Mouse (Mus musculus) forebrain, embryonic 12.5 days (tissue): ENCODE measurements around the gene Wipf1. TPM values are rescaled to one million over a fixed set of nuclear protein-coding genes. Genes with fewer than 3 reads are reported as not detected.

ENCODE experiments used
- ATAC-seq: fragments of 200-750 bp; cut with Nextera tagmentation; 2 replicates; pipeline ENCODE4 v1.8.0; 2017; ENCODE audit warnings: moderate TSS enrichment; ENCODE audit not compliant: low FRiP score
- H3K27ac ChIP-seq: fragments of 300-500 bp; sonication (generic); 2 replicates; pipeline ENCODE4 v1.5.1; 2016; ENCODE audit warnings: mild to moderate bottlenecking
- H3K27me3 ChIP-seq: fragments of 300-500 bp; sonication (generic); 2 replicates; pipeline ENCODE4 v1.6.1; 2016; ENCODE audit warnings: mild to moderate bottlenecking
- H3K36me3 ChIP-seq: fragments of 300-500 bp; sonication (generic); replicated peaks from 2 replicates; pipeline ENCODE4 v1.6.1; 2016; ENCODE audit warnings: mild to moderate bottlenecking
- H3K4me1 ChIP-seq: fragments of 300-500 bp; sonication (generic); 2 replicates; pipeline ENCODE4 v1.6.1; 2016
- H3K4me2 ChIP-seq: fragments of 300-500 bp; sonication (generic); 2 replicates; pipeline ENCODE4 v1.6.1; 2016; ENCODE audit warnings: mild to moderate bottlenecking, moderate library complexity
- H3K4me3 ChIP-seq: fragments of 300-500 bp; sonication (generic); replicated peaks from 2 replicates; pipeline ENCODE4 v1.5.1; 2016; ENCODE audit warnings: mild to moderate bottlenecking
- H3K9ac ChIP-seq: fragments of 300-500 bp; sonication (generic); 2 replicates; pipeline ENCODE4 v1.6.1; 2016; ENCODE audit warnings: mild to moderate bottlenecking
- H3K9me3 ChIP-seq: fragments of 300-500 bp; sonication (generic); 2 replicates; pipeline ENCODE4 v1.6.1; 2016
- WGBS: fragments of 180-500 bp; shearing (Covaris S2); methylation state at CpG from one replicate; pipeline ENCODE4 v1.1.7; 2016; 5-methylcytosine and 5-hydroxymethylcytosine counted together
- polyA plus RNA-seq: library from polyadenylated mRNA; unstranded; fragments of >200 nt; fragmentation: Nextera tagmentation; extraction: Ambion mirVana; gene quantifications from 2 replicates; pipeline ENCODE4 v1.2.1, GENCODE M21; 2016

Gene Wipf1
- polyA plus RNA-seq = 4.3 and 5.5 TPM in 2 replicates

GRCm38 (mm10) chr2:73529356-73530330 is at the start of gene Wipf1:
Wipf1 (minus strand) TSS chr2:73529734.
- Histone ChIP-seq H3K27ac (peak within 1 kb of the TSS; percentile 59), H3K4me2 (peak within 1 kb of the TSS; percentile 88), H3K9me3 (no peaks in the 10 kb centered on the region), H3K9ac (peak within 1 kb of the TSS; percentile 90), H3K36me3 (no peaks in the 10 kb centered on the region), H3K4me1 (peaks cover 22% of the 10 kb centered on the region), H3K4me3 (peak within 1 kb of the TSS; percentile 80), H3K27me3 (no peaks in the 10 kb centered on the region)
- peak; percentile 85 for ATAC-seq
- WGBS = 2% methylated on average over 53 of the region's 66 CpGs

GRCm38 (mm10) chr2:73579168-73579567 is 49.6 kb upstream of the Wipf1 start:
- no peak for ATAC-seq
- Histone ChIP-seq H3K4me2 (no peak overlapping the region), H3K9ac (no peak overlapping the region), H3K4me3 (no peak overlapping the region), H3K4me1 (no peaks in the 10 kb centered on the region), H3K9me3 (no peaks in the 10 kb centered on the region), H3K36me3 (no peaks in the 10 kb centered on the region), H3K27ac (no peak overlapping the region), H3K27me3 (no peaks in the 10 kb centered on the region)
- WGBS = 73% methylated on average over 5 of the region's 5 CpGs

GRCm38 (mm10) chr2:73574418-73574817 is 44.9 kb upstream of the Wipf1 start:
- Histone ChIP-seq H3K36me3 (no peaks in the 10 kb centered on the region), H3K9ac (no peak overlapping the region), H3K4me1 (peaks cover 10% of the 10 kb centered on the region), H3K27me3 (no peaks in the 10 kb centered on the region), H3K9me3 (no peaks in the 10 kb centered on the region), H3K27ac (no peak overlapping the region), H3K4me2 (no peak overlapping the region), H3K4me3 (no peak overlapping the region)
- WGBS = 86% methylated on average over 6 of the region's 6 CpGs
- ATAC-seq = no peak

- H3K9me3 ChIP-seq = no peaks in the 10 kb centered on the region
- H3K36me3 ChIP-seq = no peaks in the 10 kb centered on the region
- peaks cover 10% of the 10 kb centered on the region for H3K4me1 ChIP-seq
- 0 out of 2 replicates have a peak overlapping the region, but pooled peaks have one; percentile 72 for H3K27ac ChIP-seq
- no peak for ATAC-seq
- H3K4me2 ChIP-seq = no peak overlapping the region; the same call in 1 of the 2 replicates
- no peak overlapping the region for H3K4me3 ChIP-seq
- 0 out of 2 replicates have a peak, but pooled peaks cover under 1% of the 10 kb centered on the region for H3K27me3 ChIP-seq
- H3K9ac ChIP-seq = no peak overlapping the region
- 88% methylated on average over 4 of the region's 4 CpGs for WGBS
Observed at GRCm38 (mm10) chr2:73573556-73573955, 44.0 kb upstream of the Wipf1 start.

- peak overlapping the region; percentile 72 for H3K27ac ChIP-seq
- peaks cover 9% of the 10 kb centered on the region; the same call in 1 of the 2 replicates for H3K27me3 ChIP-seq
- H3K36me3 ChIP-seq = no peaks in the 10 kb centered on the region
- ATAC-seq = peak; percentile 91
- H3K4me3 ChIP-seq = peak overlapping the region; percentile 30
- peak overlapping the region; percentile 52 for H3K4me2 ChIP-seq
- no peaks in the 10 kb centered on the region for H3K9me3 ChIP-seq
- WGBS = 23% methylated on average over 23 of the region's 23 CpGs
- H3K4me1 ChIP-seq = peaks cover 10% of the 10 kb centered on the region
- 0 out of 2 replicates have a peak overlapping the region, but pooled peaks have one; percentile 17 for H3K9ac ChIP-seq
Observed at GRCm38 (mm10) chr2:73572539-73573372, 43.2 kb upstream of the Wipf1 start.

- WGBS = 66% methylated on average over 6 of the region's 6 CpGs
- H3K4me2 ChIP-seq = no peak overlapping the region
- H3K4me3 ChIP-seq = no peak overlapping the region
- no peak overlapping the region for H3K9ac ChIP-seq
- H3K36me3 ChIP-seq = no peaks in the 10 kb centered on the region
- no peak for ATAC-seq
- no peak overlapping the region for H3K27ac ChIP-seq
- peaks cover 9% of the 10 kb centered on the region; the same call in 1 of the 2 replicates for H3K27me3 ChIP-seq
- H3K4me1 ChIP-seq = peaks cover 10% of the 10 kb centered on the region
- no peaks in the 10 kb centered on the region for H3K9me3 ChIP-seq
Observed at GRCm38 (mm10) chr2:73571901-73572300, 42.4 kb upstream of the Wipf1 start.

- no peak for ATAC-seq
- no peak overlapping the region for H3K27ac ChIP-seq
- no peak overlapping the region for H3K4me2 ChIP-seq
- 96% methylated on average over 9 of the region's 9 CpGs for WGBS
- H3K27me3 ChIP-seq = peaks cover 9% of the 10 kb centered on the region; the same call in 1 of the 2 replicates
- H3K4me3 ChIP-seq = no peak overlapping the region
- H3K9me3 ChIP-seq = no peaks in the 10 kb centered on the region
- peaks cover 10% of the 10 kb centered on the region for H3K4me1 ChIP-seq
- H3K9ac ChIP-seq = no peak overlapping the region
- no peaks in the 10 kb centered on the region for H3K36me3 ChIP-seq
Observed at GRCm38 (mm10) chr2:73571304-73571703, 41.8 kb upstream of the Wipf1 start.

- Histone ChIP-seq H3K4me2 (peak overlapping the region; percentile 38), H3K9me3 (no peaks in the 10 kb centered on the region), H3K4me1 (peaks cover 9% of the 10 kb centered on the region), H3K36me3 (no peaks in the 10 kb centered on the region), H3K27me3 (peaks cover 9% of the 10 kb centered on the region; the same call in 1 of the 2 replicates), H3K9ac (no peak overlapping the region), H3K27ac (no peak overlapping the region), H3K4me3 (no peak overlapping the region)
- peak; percentile 54; the same call in 1 of the 2 replicates for ATAC-seq
- WGBS = 29% methylated on average over 8 of the region's 8 CpGs
Observed at GRCm38 (mm10) chr2:73566989-73567605, 37.6 kb upstream of the Wipf1 start.

- WGBS = 17% methylated on average over 7 of the region's 7 CpGs
- H3K4me1 ChIP-seq = peaks cover 14% of the 10 kb centered on the region
- H3K36me3 ChIP-seq = no peaks in the 10 kb centered on the region
- H3K9me3 ChIP-seq = no peaks in the 10 kb centered on the region
- no peak overlapping the region for H3K4me2 ChIP-seq
- no peak overlapping the region for H3K4me3 ChIP-seq
- H3K9ac ChIP-seq = no peak overlapping the region
- peaks cover 14% of the 10 kb centered on the region; the same call in 1 of the 2 replicates for H3K27me3 ChIP-seq
- H3K27ac ChIP-seq = no peak overlapping the region
- ATAC-seq = peak; percentile 25; the same call in 1 of the 2 replicates
Observed at GRCm38 (mm10) chr2:73566162-73566561, 36.6 kb upstream of the Wipf1 start.

GRCm38 (mm10) chr2:73563690-73564089 is 34.2 kb upstream of the Wipf1 start:
- Histone ChIP-seq H3K9me3 (no peaks in the 10 kb centered on the region), H3K4me2 (no peak overlapping the region), H3K4me1 (peaks cover 21% of the 10 kb centered on the region), H3K36me3 (no peaks in the 10 kb centered on the region), H3K4me3 (no peak overlapping the region), H3K9ac (no peak overlapping the region), H3K27ac (no peak overlapping the region), H3K27me3 (peaks cover 19% of the 10 kb centered on the region; the same call in 1 of the 2 replicates)
- WGBS = 80% methylated on average over 7 of the region's 7 CpGs
- no peak for ATAC-seq

- WGBS = 88% methylated on average over 9 of the region's 9 CpGs
- Histone ChIP-seq H3K4me3 (no peak overlapping the region), H3K36me3 (no peaks in the 10 kb centered on the region), H3K9me3 (no peaks in the 10 kb centered on the region), H3K4me1 (peaks cover 21% of the 10 kb centered on the region), H3K4me2 (no peak overlapping the region), H3K27me3 (peaks cover 10% of the 10 kb centered on the region; the same call in 1 of the 2 replicates), H3K27ac (no peak overlapping the region), H3K9ac (no peak overlapping the region)
- no peak for ATAC-seq
Observed at GRCm38 (mm10) chr2:73562656-73563055, 33.1 kb upstream of the Wipf1 start.
